Mouse (Mus musculus): ENCODE measurements at regions not wholly inside any gene's neighbourhood (a gene's known extent, or its start where the extent isn't known, plus 50 kb on each side); places are given as distances from the start of the nearest gene placed in this dataset.

GRCm38 (mm10) chr2:48414596-48415481 lies 399.1 kb upstream of the Acvr2a start:
- ATAC-seq (ENCODE audit: low read depth): no peak
- Histone ChIP-seq H3K9me3 (ENCODE audit: control insufficient read depth, low read length) (no peaks in the 10 kb centered on the region), H3K9ac (replicated peaks; ENCODE audit: low read depth, low read length) (no peak overlapping the region), H3K4me3 (ENCODE audit: low read depth, low read length) (no peak overlapping the region), H3K4me1 (ENCODE audit: control insufficient read depth, insufficient read depth, low read length) (no peaks in the 10 kb centered on the region), H3K36me3 (ENCODE audit: control insufficient read depth, insufficient read depth, low read length) (no peaks in the 10 kb centered on the region), H3K27me3 (ENCODE audit: control insufficient read depth, insufficient read depth, low read length) (no peaks in the 10 kb centered on the region), H3K27ac (ENCODE audit: low read depth, low read length) (no peak overlapping the region), H3K4me2 (ENCODE audit: low read depth, low read length) (no peak overlapping the region)
- WGBS: 14% methylated on average over 10 of the region's 10 CpGs

GRCm38 (mm10) chr2:48416207-48416750 lies 397.6 kb upstream of the Acvr2a start:
- peak; percentile 31; the same call in 1 of the 2 replicates for ATAC-seq (ENCODE audit: low read depth)

DNA sequence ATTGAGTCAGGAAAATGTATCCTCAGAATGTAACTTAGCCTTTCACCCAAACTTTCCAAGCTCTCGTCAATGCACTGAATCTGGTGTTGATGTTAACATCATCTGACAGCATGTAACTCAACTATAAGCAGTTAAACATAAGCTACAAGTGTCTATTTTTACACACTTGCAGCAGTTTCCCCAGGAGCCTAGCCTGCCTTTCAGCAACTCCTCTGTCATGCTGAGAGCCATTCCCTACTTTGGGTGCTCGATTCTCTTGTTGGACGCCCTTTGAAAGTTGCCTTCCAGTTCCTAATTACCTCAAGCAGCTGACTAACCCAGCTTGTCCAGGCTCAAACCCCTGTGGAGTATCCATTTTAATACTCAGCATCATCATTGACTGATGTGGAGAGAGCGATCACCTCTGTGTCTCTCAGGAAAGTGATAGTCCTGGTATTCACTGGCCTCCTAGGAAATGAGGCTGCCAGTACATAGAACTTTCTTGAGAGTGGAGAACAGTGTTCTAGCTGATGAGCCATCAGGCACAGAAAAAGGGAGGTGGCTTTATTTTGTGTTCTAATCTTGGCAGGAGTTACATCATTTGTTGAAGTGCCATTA lies 396.8 kb upstream of the Acvr2a start:
- no peak for ATAC-seq (ENCODE audit: low read depth)
- H3K36me3 ChIP-seq (ENCODE audit: control insufficient read depth, insufficient read depth, low read length): no peaks in the 10 kb centered on the region
- WGBS: 45% methylated on average over 4 of the region's 4 CpGs
- no peaks in the 10 kb centered on the region for H3K9me3 ChIP-seq (ENCODE audit: control insufficient read depth, low read length)
- H3K27ac ChIP-seq (ENCODE audit: low read depth, low read length): no peak overlapping the region
- no peaks in the 10 kb centered on the region for H3K4me1 ChIP-seq (ENCODE audit: control insufficient read depth, insufficient read depth, low read length)
- no peak overlapping the region for H3K4me2 ChIP-seq (ENCODE audit: low read depth, low read length)
- no peaks in the 10 kb centered on the region for H3K27me3 ChIP-seq (ENCODE audit: control insufficient read depth, insufficient read depth, low read length)
- H3K9ac ChIP-seq (replicated peaks; ENCODE audit: low read depth, low read length): no peak overlapping the region
- H3K4me3 ChIP-seq (ENCODE audit: low read depth, low read length): no peak overlapping the region

More at GRCm38 (mm10) chr2:48416207-48416750, 397.6 kb upstream of the Acvr2a start:
- Histone ChIP-seq H3K27me3 (ENCODE audit: control insufficient read depth, insufficient read depth, low read length) (no peaks in the 10 kb centered on the region), H3K4me3 (ENCODE audit: low read depth, low read length) (no peak overlapping the region), H3K4me1 (ENCODE audit: control insufficient read depth, insufficient read depth, low read length) (no peaks in the 10 kb centered on the region), H3K27ac (ENCODE audit: low read depth, low read length) (no peak overlapping the region), H3K9me3 (ENCODE audit: control insufficient read depth, low read length) (no peaks in the 10 kb centered on the region), H3K4me2 (ENCODE audit: low read depth, low read length) (no peak overlapping the region), H3K36me3 (ENCODE audit: control insufficient read depth, insufficient read depth, low read length) (no peaks in the 10 kb centered on the region), H3K9ac (replicated peaks; ENCODE audit: low read depth, low read length) (no peak overlapping the region)
- 25% methylated on average over 3 of the region's 3 CpGs for WGBS

GRCm38 (mm10) chr2:48420791-48421190 lies 393.1 kb upstream of the Acvr2a start:
- Histone ChIP-seq H3K4me3 (ENCODE audit: low read depth, low read length) (no peak overlapping the region), H3K27ac (ENCODE audit: low read depth, low read length) (no peak overlapping the region), H3K4me2 (ENCODE audit: low read depth, low read length) (no peak overlapping the region), H3K9ac (replicated peaks; ENCODE audit: low read depth, low read length) (no peak overlapping the region), H3K27me3 (ENCODE audit: control insufficient read depth, insufficient read depth, low read length) (no peaks in the 10 kb centered on the region), H3K36me3 (ENCODE audit: control insufficient read depth, insufficient read depth, low read length) (no peaks in the 10 kb centered on the region), H3K4me1 (ENCODE audit: control insufficient read depth, insufficient read depth, low read length) (peaks cover 22% of the 10 kb centered on the region), H3K9me3 (ENCODE audit: control insufficient read depth, low read length) (no peaks in the 10 kb centered on the region)
- no peak for ATAC-seq (ENCODE audit: low read depth)
- 94% methylated on average over 3 of the region's 3 CpGs for WGBS

- H3K4me1 ChIP-seq (ENCODE audit: control insufficient read depth, insufficient read depth, low read length): peaks cover 22% of the 10 kb centered on the region
- peak; percentile 87 for ATAC-seq (ENCODE audit: low read depth)
- peak overlapping the region; percentile 28; the same call in 1 of the 2 replicates for H3K9ac ChIP-seq (replicated peaks; ENCODE audit: low read depth, low read length)
- peak overlapping the region; percentile 75 for H3K27ac ChIP-seq (ENCODE audit: low read depth, low read length)
- H3K9me3 ChIP-seq (ENCODE audit: control insufficient read depth, low read length): no peaks in the 10 kb centered on the region
- H3K4me3 ChIP-seq (ENCODE audit: low read depth, low read length): no peak overlapping the region
- WGBS: 13% methylated on average over 9 of the region's 9 CpGs
- H3K27me3 ChIP-seq (ENCODE audit: control insufficient read depth, insufficient read depth, low read length): no peaks in the 10 kb centered on the region
- no peaks in the 10 kb centered on the region for H3K36me3 ChIP-seq (ENCODE audit: control insufficient read depth, insufficient read depth, low read length)
- H3K4me2 ChIP-seq (ENCODE audit: low read depth, low read length): peak overlapping the region; percentile 27
Measured at GRCm38 (mm10) chr2:48423861-48424442, 390.0 kb upstream of the Acvr2a start.

- Histone ChIP-seq H3K27me3 (ENCODE audit: control insufficient read depth, insufficient read depth, low read length) (no peaks in the 10 kb centered on the region), H3K4me2 (ENCODE audit: low read depth, low read length) (peak overlapping the region; percentile 27; the same call in 1 of the 2 replicates), H3K9me3 (ENCODE audit: control insufficient read depth, low read length) (no peaks in the 10 kb centered on the region), H3K36me3 (ENCODE audit: control insufficient read depth, insufficient read depth, low read length) (no peaks in the 10 kb centered on the region), H3K4me3 (ENCODE audit: low read depth, low read length) (no peak overlapping the region), H3K9ac (replicated peaks; ENCODE audit: low read depth, low read length) (no peak overlapping the region), H3K27ac (ENCODE audit: low read depth, low read length) (no peak overlapping the region), H3K4me1 (ENCODE audit: control insufficient read depth, insufficient read depth, low read length) (peaks cover 22% of the 10 kb centered on the region)
- WGBS: 13% methylated on average over 9 of the region's 9 CpGs
- peak; percentile 60 for ATAC-seq (ENCODE audit: low read depth)
Measured at GRCm38 (mm10) chr2:48424562-48424961, 389.3 kb upstream of the Acvr2a start.

- ATAC-seq (ENCODE audit: low read depth): no peak
- Histone ChIP-seq H3K9ac (replicated peaks; ENCODE audit: low read depth, low read length) (no peak overlapping the region), H3K4me3 (ENCODE audit: low read depth, low read length) (no peak overlapping the region), H3K27ac (ENCODE audit: low read depth, low read length) (no peak overlapping the region), H3K9me3 (ENCODE audit: control insufficient read depth, low read length) (no peaks in the 10 kb centered on the region), H3K36me3 (ENCODE audit: control insufficient read depth, insufficient read depth, low read length) (no peaks in the 10 kb centered on the region), H3K27me3 (ENCODE audit: control insufficient read depth, insufficient read depth, low read length) (no peaks in the 10 kb centered on the region), H3K4me2 (ENCODE audit: low read depth, low read length) (no peak overlapping the region), H3K4me1 (ENCODE audit: control insufficient read depth, insufficient read depth, low read length) (peaks cover 22% of the 10 kb centered on the region)
- WGBS: 10% methylated on average over 12 of the region's 12 CpGs
Measured at GRCm38 (mm10) chr2:48425200-48426090, 388.5 kb upstream of the Acvr2a start.

DNA sequence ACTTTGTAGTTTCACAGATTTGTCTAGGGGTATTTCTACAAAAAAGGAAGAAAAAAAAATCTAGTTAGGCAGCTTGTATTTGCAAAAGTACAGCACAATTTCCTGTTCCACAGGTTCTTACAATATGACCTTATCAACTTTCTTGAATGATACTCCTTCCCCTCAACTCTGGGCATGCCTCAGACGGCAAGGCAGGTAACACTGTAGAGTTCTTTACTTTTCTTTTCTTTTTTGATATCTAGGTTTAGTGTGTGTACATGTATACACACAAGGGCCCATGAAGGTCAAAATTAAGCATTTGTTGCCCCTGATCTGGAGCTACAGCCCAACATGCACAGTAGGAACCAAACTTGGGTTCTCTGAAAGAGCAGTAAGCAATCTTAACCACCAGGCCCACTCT lies 381.4 kb upstream of the Acvr2a start:
- H3K4me3 ChIP-seq (ENCODE audit: low read depth, low read length): no peak overlapping the region
- WGBS: 98% methylated on average over 1 of the region's 1 CpGs
- no peak for ATAC-seq (ENCODE audit: low read depth)
- no peaks in the 10 kb centered on the region for H3K36me3 ChIP-seq (ENCODE audit: control insufficient read depth, insufficient read depth, low read length)
- H3K4me1 ChIP-seq (ENCODE audit: control insufficient read depth, insufficient read depth, low read length): no peaks in the 10 kb centered on the region
- H3K27me3 ChIP-seq (ENCODE audit: control insufficient read depth, insufficient read depth, low read length): no peaks in the 10 kb centered on the region
- no peak overlapping the region for H3K27ac ChIP-seq (ENCODE audit: low read depth, low read length)
- no peak overlapping the region for H3K9ac ChIP-seq (replicated peaks; ENCODE audit: low read depth, low read length)
- H3K4me2 ChIP-seq (ENCODE audit: low read depth, low read length): no peak overlapping the region
- H3K9me3 ChIP-seq (ENCODE audit: control insufficient read depth, low read length): no peaks in the 10 kb centered on the region
